Mouse (Mus musculus) kidney, adult 2 months (tissue): Measurements from ENCODE around the gene Mtch1.

Experiments
- CTCF ChIP-seq: fragments of 200-500 bp; conservative IDR thresholded peaks from 2 replicates; pipeline ENCODE4 v1.5.1; 2011; ENCODE audit warnings: low read depth, mild to moderate bottlenecking, control low read depth, low read length, moderate library complexity, mixed read lengths; ENCODE audit not compliant: insufficient read depth, insufficient read length
- POLR2A ChIP-seq: fragments of 200-500 bp; IDR thresholded peaks from one replicate; pipeline ENCODE4 v1.6.1; 2011; ENCODE audit warnings: low read depth, low read length, control low read depth

DNA sequence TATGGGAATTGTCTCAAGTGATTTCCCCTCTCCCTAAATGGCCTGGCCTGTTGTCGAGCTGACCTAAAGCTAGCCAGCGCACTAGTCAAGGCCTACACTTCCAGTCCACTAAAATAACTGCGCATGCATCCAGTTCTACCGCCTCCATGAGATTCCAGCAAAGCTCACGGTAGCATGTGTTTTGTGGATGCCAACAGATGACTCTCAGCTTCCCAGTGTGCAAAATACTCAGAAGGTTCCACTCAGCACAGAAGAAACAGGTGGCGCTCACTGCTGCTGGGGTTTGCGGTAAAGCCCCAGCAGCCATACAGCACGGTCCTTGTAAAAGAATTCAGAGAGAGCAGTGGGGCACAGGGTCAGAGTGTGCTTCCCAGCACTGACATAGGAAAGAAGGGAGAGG, 36.1 kb downstream of the Mtch1 start:
- TF ChIP-seq CTCF, result no peak
- no peak for TF ChIP-seq POLR2A
